Mouse (Mus musculus): ENCODE data around the gene Sec24a. TPM values are rescaled to one million over a fixed set of nuclear protein-coding genes. Genes with fewer than 3 reads are reported as not detected.

The Sec24a gene
- polyA plus RNA-seq, 1 experiment from 2014 or later: 21.2 TPM

Other genes starting within 250 kb of the Sec24a start
- gene Phykpl, start 178.9 kb downstream of the Sec24a start, polyA plus RNA-seq (2015; fragmentation: Nextera tagmentation; extraction: Ambion mirVana): 20.5 and 20.9 TPM in 2 replicates
- 261 and 264 TPM in 2 replicates for gene Hnrnpab, start 156.8 kb downstream of the Sec24a start, polyA plus RNA-seq (2015; fragmentation: Nextera tagmentation; extraction: Ambion mirVana)
- gene Nhp2, start 143.9 kb downstream of the Sec24a start, polyA plus RNA-seq (2015; fragmentation: Nextera tagmentation; extraction: Ambion mirVana): 150 and 175 TPM in 2 replicates
- 42.0 and 44.4 TPM in 2 replicates for gene Rmnd5b, start 127.7 kb downstream of the Sec24a start, polyA plus RNA-seq (2015; fragmentation: Nextera tagmentation; extraction: Ambion mirVana)
- 16.1 and 17.0 TPM in 2 replicates for gene N4bp3, start 112.8 kb downstream of the Sec24a start, polyA plus RNA-seq (2015; fragmentation: Nextera tagmentation; extraction: Ambion mirVana)
- 3.4 and 3.7 TPM in 2 replicates for gene D930048N14Rik, start 112.7 kb downstream of the Sec24a start, polyA plus RNA-seq (2015; fragmentation: Nextera tagmentation; extraction: Ambion mirVana)
- 97.2 and 103 TPM in 2 replicates for gene 0610009B22Rik, start 74.8 kb downstream of the Sec24a start, polyA plus RNA-seq (2015; fragmentation: Nextera tagmentation; extraction: Ambion mirVana)
- gene Sar1b, start 53 bp upstream of the Sec24a start, polyA plus RNA-seq (2015; fragmentation: Nextera tagmentation; extraction: Ambion mirVana): 218 and 226 TPM in 2 replicates
- gene Jade2, start 94.0 kb upstream of the Sec24a start, polyA plus RNA-seq (2015; fragmentation: Nextera tagmentation; extraction: Ambion mirVana): 1.3 and 1.5 TPM in 2 replicates
- gene Cdkn2aipnl, start 204.0 kb upstream of the Sec24a start, polyA plus RNA-seq (2015; fragmentation: Nextera tagmentation; extraction: Ambion mirVana): 81.5 and 87.0 TPM in 2 replicates
- gene Ube2b, start 237.1 kb upstream of the Sec24a start, polyA plus RNA-seq (2015; fragmentation: Nextera tagmentation; extraction: Ambion mirVana): 185 and 201 TPM in 2 replicates
- 4.2 and 6.0 TPM in 2 replicates for gene Cdkl3, start 240.6 kb upstream of the Sec24a start, polyA plus RNA-seq (2015; fragmentation: Nextera tagmentation; extraction: Ambion mirVana)

Data from intestine, embryonic 16.5 days (tissue).